Mouse (Mus musculus) lung, postnatal 36 days (tissue): ENCODE measurements around the gene Grm1.

Experiments
- DNase-seq: peaks from one replicate; pipeline ENCODE4 v3.0.0; 2022; ENCODE audit warnings: mixed read lengths

The Grm1 gene

DNA sequence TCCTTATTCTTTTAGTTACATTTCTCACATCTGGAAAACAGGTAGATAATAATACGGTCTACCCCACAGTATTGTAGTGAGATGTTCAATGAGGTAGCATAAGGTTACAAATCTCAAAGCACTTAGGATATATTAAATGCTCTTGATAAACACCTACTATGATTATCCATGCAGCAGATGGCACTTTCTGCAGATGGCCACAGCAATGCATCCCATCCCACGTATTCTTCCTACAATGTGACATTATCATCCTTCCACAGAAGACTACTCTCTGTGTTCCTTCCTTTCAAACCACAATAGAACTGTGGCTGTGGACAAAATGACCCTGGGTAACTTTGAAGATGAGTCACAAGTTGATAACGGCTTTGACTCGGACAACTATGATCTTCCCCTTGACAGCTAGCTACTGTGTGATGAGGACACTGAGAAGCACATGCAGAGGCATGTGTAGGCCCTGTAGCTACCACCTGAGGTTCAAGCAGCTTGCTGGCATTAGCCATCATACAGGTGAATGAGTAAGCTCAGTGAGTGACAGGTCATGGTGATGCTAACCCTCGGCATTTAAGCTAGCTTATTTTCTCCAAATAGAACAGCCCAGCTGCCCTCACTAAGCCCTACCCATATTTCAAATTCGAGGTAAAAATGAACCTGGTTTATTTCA is 117.5 kb downstream of the Grm1 start:
- no peak for DNase-seq

DNA sequence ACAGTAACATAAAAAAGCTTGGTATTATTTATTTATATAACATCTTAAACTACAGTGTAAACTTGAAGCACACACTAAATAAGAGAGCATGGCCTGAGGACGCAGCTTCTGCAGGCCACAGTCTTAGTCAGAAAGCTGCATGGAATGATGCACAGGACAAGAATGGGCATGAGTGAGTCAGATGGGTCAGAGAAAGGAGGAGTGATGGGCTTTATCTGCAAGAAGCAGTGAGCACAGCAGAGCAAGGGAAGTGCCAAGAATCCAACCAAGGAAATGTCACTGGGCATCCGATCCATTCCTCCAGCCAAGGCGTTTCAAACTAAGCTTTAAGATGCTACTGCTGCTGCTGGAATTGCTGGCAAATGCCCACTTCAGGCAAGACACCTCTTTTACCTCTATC is 131.6 kb downstream of the Grm1 start:
- no peak for DNase-seq

DNA sequence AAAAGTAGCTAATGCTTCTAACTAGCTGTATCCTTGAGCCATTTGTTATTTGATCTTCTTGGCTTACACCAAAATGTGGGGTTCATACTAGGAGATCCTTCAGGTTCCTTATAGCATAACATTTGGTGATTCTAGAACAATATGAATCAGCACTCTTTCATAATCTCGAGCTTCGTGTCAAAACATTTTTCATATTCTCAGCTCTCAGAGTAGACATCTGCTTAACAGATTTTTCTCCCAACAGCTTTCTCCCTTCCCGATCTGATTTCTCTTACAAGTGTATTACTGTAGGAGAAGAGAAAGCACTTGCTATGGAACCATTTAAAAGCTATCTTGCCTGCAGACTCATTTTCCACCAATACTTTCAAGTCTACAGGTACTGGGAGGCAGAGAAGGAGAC is 133.0 kb downstream of the Grm1 start:
- DNase-seq: no peak

DNA sequence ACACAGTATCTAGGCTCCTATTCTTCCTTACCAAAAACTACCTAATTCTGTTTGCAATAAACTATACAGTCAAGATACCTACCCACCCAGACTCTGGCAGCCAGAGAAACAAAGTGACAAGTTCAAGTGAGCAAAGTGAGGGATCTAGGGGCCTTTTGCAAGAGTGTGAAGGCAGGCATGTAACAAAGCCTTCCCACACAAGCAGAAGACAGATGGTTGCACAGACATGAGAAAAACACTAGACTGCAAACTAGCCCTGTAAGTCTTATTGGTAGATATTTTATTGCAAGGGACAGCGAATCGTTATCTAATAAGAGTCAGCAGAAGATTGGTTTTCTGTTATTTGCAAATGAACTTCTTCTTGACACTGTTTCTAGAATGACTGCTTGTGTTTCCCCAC is 134.6 kb downstream of the Grm1 start:
- DNase-seq: no peak

GRCm38 (mm10) chr10:10944003-10944402 is 138.2 kb downstream of the Grm1 start:
- DNase-seq: no peak

GRCm38 (mm10) chr10:10942248-10942647 is 139.9 kb downstream of the Grm1 start:
- no peak for DNase-seq

DNA sequence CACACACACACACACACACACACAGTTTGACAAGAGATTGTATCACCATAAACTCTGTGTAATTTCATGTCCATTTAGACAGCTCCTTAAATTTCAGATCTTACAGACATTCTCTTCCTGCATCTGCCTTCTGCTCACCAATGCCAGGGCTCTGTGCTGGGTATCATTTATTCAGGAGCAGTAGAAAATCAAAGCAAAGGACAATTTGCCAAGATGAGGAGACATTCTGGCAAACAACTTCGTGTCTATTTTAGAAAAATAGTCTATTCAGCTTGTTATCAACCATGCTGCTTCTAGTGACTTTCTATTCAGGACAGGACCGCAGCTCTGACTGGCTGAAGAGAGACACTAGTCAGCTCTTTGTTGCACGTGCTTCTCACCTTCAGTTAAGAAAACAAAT is 146.3 kb downstream of the Grm1 start:
- DNase-seq: no peak

GRCm38 (mm10) chr10:10929672-10930071 is 152.5 kb downstream of the Grm1 start:
- no peak for DNase-seq

- DNase-seq: no peak
These were observed 153.3 kb downstream of the Grm1 start for GRCm38 (mm10) chr10:10928798-10929366.

- no peak for DNase-seq
These were observed 164.2 kb downstream of the Grm1 start for GRCm38 (mm10) chr10:10917857-10918399.

- DNase-seq: no peak
These were observed 168.5 kb downstream of the Grm1 start for GRCm38 (mm10) chr10:10913621-10914020.

GRCm38 (mm10) chr10:10890221-10890620 is 191.9 kb downstream of the Grm1 start:
- no peak for DNase-seq

GRCm38 (mm10) chr10:10888521-10888920 is 193.6 kb downstream of the Grm1 start:
- DNase-seq: no peak

- DNase-seq: no peak
These were observed 197.2 kb downstream of the Grm1 start for GRCm38 (mm10) chr10:10884992-10885391.

- no peak for DNase-seq
These were observed 210.0 kb downstream of the Grm1 start for GRCm38 (mm10) chr10:10872142-10872541.

DNA sequence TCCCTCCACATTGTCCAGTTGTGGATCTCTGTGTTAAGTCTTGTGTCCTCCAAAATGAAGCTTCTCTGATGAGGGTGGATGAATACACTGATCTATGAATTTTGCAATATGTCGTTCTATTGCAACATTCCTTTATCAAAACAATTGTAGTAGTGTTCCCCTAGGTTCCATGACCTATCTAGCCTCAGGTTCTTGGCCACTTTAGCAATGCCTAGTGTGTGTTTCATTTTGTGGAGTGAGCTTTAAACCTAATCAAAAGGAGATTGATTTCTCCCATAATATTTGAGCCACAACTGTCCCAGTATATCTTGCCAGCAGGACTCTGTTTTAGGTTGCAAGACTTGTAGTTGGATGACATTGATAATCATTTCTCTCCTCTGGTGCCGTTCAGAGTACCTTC is 211.9 kb downstream of the Grm1 start:
- DNase-seq: no peak

DNA sequence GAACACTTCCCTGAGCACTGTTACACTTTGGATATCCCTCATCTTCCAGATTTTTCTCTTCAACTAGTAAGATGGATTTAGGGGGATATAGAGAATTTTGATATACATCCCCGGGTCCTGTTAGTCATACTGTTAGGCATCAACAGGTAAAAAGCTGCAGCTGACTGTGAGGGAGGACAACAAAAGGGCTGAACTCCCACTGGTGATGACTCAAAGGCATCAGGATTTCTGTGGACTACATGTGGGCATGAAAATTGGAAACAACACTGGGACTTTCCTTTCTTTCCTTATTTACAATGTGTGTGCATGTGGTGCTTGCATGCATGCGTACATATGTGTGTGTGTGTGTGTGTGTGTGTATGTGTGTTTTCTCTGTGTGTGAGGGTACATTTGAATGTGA is 215.9 kb downstream of the Grm1 start:
- DNase-seq: no peak

DNA sequence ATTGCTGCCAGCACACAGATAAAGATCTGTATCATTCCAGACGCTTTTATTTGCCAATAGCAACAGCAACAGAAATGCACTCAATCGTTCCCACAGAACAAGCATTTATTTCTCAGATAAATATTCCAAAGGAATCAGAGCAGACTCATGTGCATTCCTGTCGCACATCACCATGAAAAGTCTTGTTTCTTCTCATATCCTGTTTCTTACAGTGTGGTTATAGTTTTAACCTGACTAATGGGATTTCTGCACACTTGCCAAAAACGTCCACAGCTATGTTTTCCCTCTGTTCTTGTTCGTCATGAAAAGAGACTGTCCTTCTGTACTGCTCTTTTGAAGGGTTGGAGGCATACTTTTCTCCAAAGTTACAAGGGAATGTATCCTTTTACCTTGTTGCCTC is 217.4 kb downstream of the Grm1 start:
- DNase-seq: no peak

DNA sequence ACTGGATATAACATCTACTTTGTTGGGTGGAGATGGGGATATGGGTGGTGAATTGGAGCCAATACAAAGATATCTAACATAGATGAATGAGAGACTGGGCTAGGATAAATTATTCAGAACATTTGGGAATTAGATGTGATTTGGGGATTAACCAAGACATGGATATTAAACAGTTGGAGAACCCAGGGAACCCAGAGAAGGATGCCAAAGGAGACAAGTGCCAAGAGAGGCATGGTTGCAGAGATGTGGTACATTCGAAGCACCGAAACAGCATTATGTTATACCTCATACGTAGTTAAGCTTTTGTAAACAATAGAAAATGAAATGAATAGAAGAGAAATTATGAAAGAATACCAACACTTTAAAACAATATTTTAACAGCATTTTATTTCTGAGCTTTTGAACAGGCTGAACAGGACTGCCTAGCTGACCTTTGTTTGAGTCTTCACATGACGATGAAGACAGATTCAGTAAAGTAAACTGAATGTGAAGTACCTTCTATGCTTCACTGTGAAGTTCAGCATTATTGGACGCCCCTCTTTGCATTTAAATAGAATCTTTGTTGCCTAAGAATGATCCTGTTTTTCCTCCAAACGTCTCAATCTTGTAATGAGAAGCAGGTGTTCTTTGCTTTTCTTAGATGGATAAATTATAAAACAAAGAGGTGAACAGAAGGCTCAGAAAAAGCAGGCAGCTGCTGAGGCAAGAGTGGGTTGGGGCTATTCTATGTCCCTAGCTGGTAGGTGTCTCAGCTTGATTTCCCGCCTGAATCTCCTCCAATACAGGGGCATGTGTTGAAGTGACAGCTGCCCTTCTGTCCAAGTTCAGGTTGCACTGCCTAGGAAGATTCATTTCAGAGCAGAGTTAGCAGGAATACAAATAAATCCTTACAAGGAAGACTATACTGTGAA is 234.5 kb downstream of the Grm1 start:
- DNase-seq: no peak

DNA sequence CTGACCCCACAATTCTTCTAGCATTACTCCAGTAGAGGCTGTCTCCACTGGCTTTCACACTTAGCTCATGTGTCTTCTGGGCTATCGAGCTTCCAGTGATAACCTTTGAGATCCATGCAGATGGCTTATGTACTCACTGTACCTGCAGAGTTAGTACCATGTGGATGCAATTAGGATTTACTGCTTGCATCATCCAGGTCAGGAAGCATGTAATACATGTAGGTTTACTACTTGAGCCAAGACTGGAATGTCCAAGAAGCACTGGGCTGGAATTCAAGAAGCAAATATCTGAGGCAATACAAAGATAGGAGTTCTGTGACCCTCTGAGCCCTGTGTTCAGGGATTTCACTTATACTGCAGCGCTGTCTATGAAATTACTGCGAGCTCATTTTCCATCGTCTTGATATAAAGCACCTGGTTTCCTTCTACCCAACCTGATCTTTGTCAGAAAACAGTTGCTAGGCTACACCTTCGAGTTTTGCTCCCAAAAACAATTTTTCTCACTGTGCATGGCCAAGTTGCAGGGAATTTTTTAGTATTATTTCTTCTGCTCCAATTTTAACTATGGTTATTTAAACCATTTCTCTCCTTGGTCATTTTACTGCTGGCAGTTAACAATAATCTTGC is 237.0 kb downstream of the Grm1 start:
- peak; percentile 0 for DNase-seq

DNA sequence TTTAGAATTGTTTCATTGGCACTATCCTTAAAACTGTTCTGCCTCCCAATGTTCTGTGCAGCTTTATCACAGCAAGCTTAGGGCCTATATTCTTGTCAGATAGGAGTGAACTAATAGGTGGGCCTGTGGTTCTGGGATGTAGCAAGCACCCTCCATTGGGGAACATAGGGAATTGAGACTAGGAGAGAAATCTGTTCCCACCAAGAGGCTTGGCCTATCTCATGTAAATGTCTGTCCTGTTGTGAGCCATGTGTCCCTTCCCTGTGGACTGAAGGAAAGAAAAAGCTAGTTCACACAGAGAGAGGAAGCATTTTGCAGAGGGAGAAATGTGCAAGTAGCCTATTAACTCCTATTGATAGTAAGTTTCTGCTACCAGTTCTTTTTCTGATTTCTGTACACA is 246.8 kb downstream of the Grm1 start:
- no peak for DNase-seq

DNA sequence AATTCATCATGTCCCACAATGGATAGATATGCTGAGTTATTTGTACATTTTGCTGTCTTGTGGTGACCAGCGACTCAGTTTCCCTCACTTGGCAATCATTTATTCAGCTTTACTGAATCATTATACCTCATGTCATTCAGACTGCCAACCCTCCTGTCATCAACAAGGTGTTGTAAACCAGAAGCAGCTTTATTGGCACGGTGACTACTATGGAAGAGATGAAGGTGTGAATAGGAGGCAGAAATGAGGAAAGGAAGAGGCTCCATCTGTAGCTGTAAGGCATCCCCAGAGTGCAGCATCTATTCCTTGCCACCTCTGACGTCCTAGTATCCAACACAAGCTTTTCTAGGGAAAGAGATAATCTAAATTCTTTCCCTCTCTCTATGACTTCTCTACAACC is 247.3 kb downstream of the Grm1 start:
- DNase-seq: no peak

DNA sequence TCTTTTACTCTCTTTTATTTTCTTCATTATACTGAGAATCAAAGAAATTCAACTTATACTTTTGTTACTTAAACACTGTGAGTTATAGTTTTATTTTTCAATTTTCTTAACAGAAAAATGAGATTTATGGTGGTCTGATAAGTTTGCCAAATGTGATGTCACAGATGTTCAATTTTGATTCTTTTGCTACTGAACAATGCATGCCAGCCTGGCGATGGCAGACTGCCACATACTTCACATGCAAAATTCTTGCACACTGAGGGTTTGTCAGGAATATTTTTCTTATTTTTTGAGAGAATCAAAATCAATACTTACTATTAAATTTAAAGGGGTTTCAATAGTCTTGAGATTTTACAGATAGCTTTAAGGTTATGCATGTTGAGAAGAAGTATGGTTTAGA is 251.0 kb downstream of the Grm1 start:
- no peak for DNase-seq
